ENCODE assay signal across 8 mouse cellular contexts in the genomic region with DNA sequence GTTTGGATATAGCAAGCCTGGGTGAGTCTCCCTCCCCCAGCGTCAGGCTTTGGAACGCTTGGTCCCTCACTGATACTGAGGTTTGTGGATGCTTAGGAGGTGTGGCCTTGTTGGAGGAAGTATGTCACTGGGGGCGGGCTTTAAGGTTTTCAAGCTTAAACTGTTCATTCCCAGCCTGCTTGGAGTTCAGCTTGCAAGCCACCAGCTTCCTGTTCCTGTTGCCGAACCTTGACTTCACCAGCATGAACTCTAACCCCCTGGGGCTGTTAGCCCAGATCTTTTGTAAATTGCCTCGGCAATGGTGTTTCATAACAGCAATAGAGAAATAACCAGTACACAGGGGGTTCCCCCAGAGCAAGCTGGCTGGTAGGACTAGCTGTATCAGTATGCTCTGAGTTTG.
DNase-seq lines count a peak whose midpoint lies in the region; ATAC-seq and TF ChIP-seq lines count a peak whose summit lies in the region.

No protein-coding gene starts in this region.

- no peak overlapping the region for H3K4me2 ChIP-seq in liver, embryonic 11.5 days
- H3K4me2 ChIP-seq in liver, postnatal 0 days (ENCODE audit: low read depth, low read length) = no peak overlapping the region

- H3K27ac ChIP-seq in liver, adult 2 months (replicated peaks; ENCODE audit: insufficient read depth, low read depth, low read length) = no peak overlapping the region
- H3K27ac ChIP-seq in liver, embryonic 11.5 days (ENCODE audit: low read depth, low read length) = no peak overlapping the region
- no peak overlapping the region for H3K27ac ChIP-seq in liver, postnatal 0 days (ENCODE audit: low read depth)

- H3K9me3 ChIP-seq in liver, embryonic 11.5 days (ENCODE audit: control insufficient read depth, low read length) = no peaks in the 10 kb centered on the region
- H3K9me3 ChIP-seq in liver, postnatal 0 days (ENCODE audit: low read length) = no peaks in the 10 kb centered on the region

- no peaks in the 10 kb centered on the region for H3K79me2 ChIP-seq in liver, adult 2 months (ENCODE audit: control insufficient read depth, insufficient read depth, low read length)

- no peak for TF ChIP-seq POLR2A in liver, adult 2 months (IDR thresholded peaks at IDR 0.05; ENCODE audit: extremely low read depth, insufficient read depth, low read length)

- H3K4me1 ChIP-seq in liver, adult 2 months (ENCODE audit: control insufficient read depth, insufficient read depth, low read length) = no peaks in the 10 kb centered on the region
- peaks cover 4% of the 10 kb centered on the region; the same call in 1 of the 2 replicates for H3K4me1 ChIP-seq in liver, embryonic 11.5 days (replicated peaks; ENCODE audit: control insufficient read depth, insufficient read depth, low read length)
- H3K4me1 ChIP-seq in liver, postnatal 0 days (ENCODE audit: insufficient read depth) = no peaks in the 10 kb centered on the region

- WGBS in liver, adult 2 months = 48% methylated on average over 5 of the region's 5 CpGs
- 52% methylated on average over 5 of the region's 5 CpGs for WGBS in liver, embryonic 11.5 days
- WGBS in liver, postnatal 0 days (ENCODE audit: insufficient replicate concordance) = 24% methylated on average over 5 of the region's 5 CpGs

- ATAC-seq in liver, embryonic 11.5 days (replicated peaks; ENCODE audit: low FRiP score) = no peak
- peak; percentile 93 for ATAC-seq in liver, postnatal 0 days

- no peak for TF ChIP-seq EP300 in liver, postnatal 0 days (IDR thresholded peaks at IDR 0.05; ENCODE audit: low read depth)

- no peaks in the 10 kb centered on the region for H3K27me3 ChIP-seq in liver, adult 2 months (ENCODE audit: control insufficient read depth, insufficient read depth, low read length)
- H3K27me3 ChIP-seq in liver, embryonic 11.5 days (replicated peaks; ENCODE audit: control insufficient read depth, insufficient read depth, low read length) = no peaks in the 10 kb centered on the region
- no peaks in the 10 kb centered on the region for H3K27me3 ChIP-seq in liver, postnatal 0 days (ENCODE audit: insufficient read depth, low read length)

- H3K4me3 ChIP-seq in liver, adult 2 months (ENCODE audit: insufficient read depth, low read depth, low read length) = no peak overlapping the region
- H3K4me3 ChIP-seq in liver, embryonic 11.5 days (ENCODE audit: low read depth, low read length) = no peak overlapping the region
- no peak overlapping the region for H3K4me3 ChIP-seq in liver, postnatal 0 days (ENCODE audit: low read depth, low read length)

- DNase-seq in adrenal gland, adult 8-10 months = peak; percentile 24
- DNase-seq in adrenal gland, postnatal 4 days (ENCODE audit: low spot score in 2 of 2) = no peak
- DNase-seq in liver, adult 2 months (ENCODE audit: extremely low read depth, low read depth, low spot score) = peak; percentile 15
- no peak for DNase-seq in liver, embryonic 11.5 days (ENCODE audit: low spot score)
- DNase-seq in embryo, embryonic 11 days = peak; percentile 47
- DNase-seq in liver, postnatal 0 days = peak; percentile 46
- DNase-seq in neural tube, embryonic 10.5 days (ENCODE audit: extremely low spot score, low spot score) = no peak
- DNase-seq in right cerebral cortex, postnatal 36 days (ENCODE audit: low spot score in 2 of 2) = no peak

- H3K36me3 ChIP-seq in liver, adult 2 months (ENCODE audit: control insufficient read depth, insufficient read depth, low read length) = no peaks in the 10 kb centered on the region
- H3K36me3 ChIP-seq in liver, embryonic 11.5 days (ENCODE audit: control insufficient read depth, insufficient read depth, low read length) = no peaks in the 10 kb centered on the region
- no peaks in the 10 kb centered on the region for H3K36me3 ChIP-seq in liver, postnatal 0 days (replicated peaks; ENCODE audit: insufficient read depth, low read length)

- no peak overlapping the region for H3K9ac ChIP-seq in liver, adult 2 months (ENCODE audit: low read depth, low read length)
- no peak overlapping the region for H3K9ac ChIP-seq in liver, embryonic 11.5 days (ENCODE audit: low read depth, low read length)
- no peak overlapping the region for H3K9ac ChIP-seq in liver, postnatal 0 days (replicated peaks)

- TF ChIP-seq CTCF in liver, adult 2 months (IDR thresholded peaks at IDR 0.05; ENCODE audit: low read depth, low read length) = no peak
- no peak for TF ChIP-seq CTCF in liver, postnatal 0 days (IDR thresholded peaks at IDR 0.05; ENCODE audit: low read depth)

Comparison
In these comparisons a context has a peak if more than half of its experiments do, and no peak if none do; other contexts are left out.
1. DNase-seq: peak in adrenal gland, adult 8-10 months (single experiment), liver, adult 2 months (single experiment), embryo, embryonic 11 days (single experiment) and liver, postnatal 0 days (single experiment); none in adrenal gland, postnatal 4 days (0 of 2), liver, embryonic 11.5 days (single experiment), neural tube, embryonic 10.5 days (single experiment) and right cerebral cortex, postnatal 36 days (0 of 2).